Mouse (Mus musculus) midbrain, embryonic 15.5 days (tissue): ENCODE results near the gene Rnf169. TPM values are rescaled to one million over a fixed set of nuclear protein-coding genes. Genes with fewer than 3 reads are reported as not detected.
"Not testable (repeated sequence)": the region's sequence is repeated elsewhere in the genome, so short reads cannot be mapped to it uniquely, and the experiment has no call there.

Source experiments
- ATAC-seq: fragments of 200-750 bp; cut with Nextera tagmentation; replicated peaks from 2 replicates; pipeline ENCODE4 v1.8.0; 2017; ENCODE audit warnings: moderate TSS enrichment
- H3K27ac ChIP-seq: fragments of 300-500 bp; sonication (generic); 2 replicates; pipeline ENCODE4 v1.5.1; 2015; ENCODE audit warnings: mild to moderate bottlenecking, inconsistent platforms
- H3K27me3 ChIP-seq: fragments of 300-500 bp; sonication (generic); replicated peaks from 2 replicates; pipeline ENCODE4 v1.6.1; 2015; ENCODE audit warnings: inconsistent platforms
- H3K36me3 ChIP-seq: fragments of 300-500 bp; sonication (generic); replicated peaks from 2 replicates; pipeline ENCODE4 v1.6.1; 2015; ENCODE audit warnings: inconsistent platforms
- H3K4me1 ChIP-seq: fragments of 300-500 bp; sonication (generic); 2 replicates; pipeline ENCODE4 v1.6.1; 2015; ENCODE audit warnings: inconsistent platforms
- H3K4me2 ChIP-seq: fragments of 300-500 bp; sonication (generic); 2 replicates; pipeline ENCODE4 v1.6.1; 2015; ENCODE audit warnings: inconsistent platforms, mild to moderate bottlenecking, moderate library complexity
- H3K4me3 ChIP-seq: fragments of 300-500 bp; sonication (generic); 2 replicates; pipeline ENCODE4 v1.5.1; 2015; ENCODE audit warnings: mild to moderate bottlenecking, inconsistent platforms
- H3K9ac ChIP-seq: fragments of 300-500 bp; sonication (generic); 2 replicates; pipeline ENCODE4 v1.6.1; 2015; ENCODE audit warnings: mild to moderate bottlenecking, inconsistent platforms
- H3K9me3 ChIP-seq: fragments of 300-500 bp; sonication (generic); 2 replicates; pipeline ENCODE4 v1.6.1; 2016; ENCODE audit warnings: inconsistent platforms
- WGBS: fragments of 180-500 bp; shearing (Covaris S2); methylation state at CpG from one replicate; pipeline ENCODE4 v1.1.7; 2015; ENCODE audit warnings: mixed read lengths; 5-methylcytosine and 5-hydroxymethylcytosine counted together
- polyA plus RNA-seq: library from polyadenylated mRNA; unstranded; fragments of >200 nt; fragmentation: Nextera tagmentation; extraction: Ambion mirVana; gene quantifications from 2 replicates; pipeline ENCODE4 v1.2.1, GENCODE M21; 2015

The Rnf169 gene
- polyA plus RNA-seq, 1 experiment from 2014 or later, result 5.7 TPM

DNA sequence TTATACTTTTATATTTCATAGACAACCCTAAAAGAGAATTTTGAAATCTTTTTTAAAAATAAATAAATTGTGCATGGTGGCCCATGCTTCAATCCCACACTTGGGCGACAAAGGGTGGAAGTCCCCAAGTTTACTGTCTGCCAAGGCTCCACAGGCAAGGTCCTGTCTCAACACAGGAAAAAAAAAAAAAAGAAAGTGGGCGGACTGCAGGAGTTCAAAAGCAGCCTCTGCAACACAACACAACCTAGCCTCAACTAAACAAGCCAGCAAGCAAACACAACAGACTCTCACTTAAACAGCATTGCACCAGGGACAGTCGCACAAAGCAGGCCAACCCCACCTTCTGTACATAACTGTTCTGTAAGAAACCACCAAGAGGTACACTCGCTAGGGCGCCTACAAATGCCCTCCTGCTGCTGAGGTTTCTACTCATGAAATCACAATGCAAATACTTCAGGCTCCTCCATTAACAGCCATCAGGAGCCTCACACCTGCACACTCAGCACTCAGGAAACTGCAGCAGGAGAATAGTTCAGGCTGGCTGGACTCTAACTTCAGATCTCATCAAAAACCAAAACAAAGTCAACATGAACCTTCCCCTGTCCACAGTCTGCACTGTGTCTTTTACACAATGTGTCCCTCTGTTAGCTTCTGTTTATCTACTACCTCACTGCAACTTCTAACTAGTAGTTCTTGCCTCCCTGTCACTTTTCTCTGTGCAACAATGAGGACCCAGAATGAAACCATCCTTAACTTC lies 4.3 kb downstream of the Rnf169 start:
- no peaks in the 10 kb centered on the region for H3K36me3 ChIP-seq
- H3K9ac ChIP-seq, result no peak overlapping the region
- no peak overlapping the region for H3K27ac ChIP-seq
- no peaks in the 10 kb centered on the region for H3K27me3 ChIP-seq
- H3K4me1 ChIP-seq, result peaks cover 32% of the 10 kb centered on the region
- H3K4me3 ChIP-seq, result no peak overlapping the region
- 88% methylated on average over 5 of the region's 5 CpGs for WGBS
- no peak overlapping the region for H3K4me2 ChIP-seq
- no peak for ATAC-seq
- no peaks in the 10 kb centered on the region for H3K9me3 ChIP-seq

DNA sequence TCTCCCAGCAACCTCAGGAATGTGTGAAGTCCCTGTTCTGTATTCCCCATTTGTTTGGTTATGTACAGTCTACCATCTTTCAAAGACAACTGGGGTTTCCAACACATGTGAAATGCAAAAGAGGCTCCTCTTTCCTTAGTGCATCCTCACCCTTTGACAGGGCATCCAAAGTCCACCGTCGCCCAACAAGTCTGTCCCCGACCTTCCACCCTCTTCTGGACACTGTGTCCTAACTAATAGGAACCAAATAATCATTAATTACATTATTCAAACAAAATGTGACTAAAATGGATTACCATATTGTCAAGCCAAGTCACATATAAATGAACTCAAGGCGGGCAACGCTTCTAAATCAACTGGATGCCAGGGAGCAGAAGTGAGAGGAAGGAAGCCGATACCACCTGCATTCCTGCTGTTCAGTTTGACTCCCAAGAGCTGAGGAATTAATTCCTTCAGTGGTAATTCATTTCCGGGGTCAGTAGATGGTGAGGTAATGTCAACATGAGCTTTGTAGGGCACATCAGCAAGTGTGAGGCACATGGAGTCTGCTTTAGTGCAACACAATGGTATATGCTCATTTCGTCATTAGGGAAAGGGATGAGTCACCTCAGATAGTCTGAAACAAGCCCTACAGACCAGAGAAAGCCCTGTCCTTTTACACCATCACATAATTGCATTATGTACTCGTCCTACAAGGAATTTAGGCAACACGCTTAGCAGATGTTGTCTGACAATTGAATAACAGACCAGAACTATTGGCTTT lies 5.9 kb downstream of the Rnf169 start:
- ATAC-seq, result no peak
- H3K27me3 ChIP-seq, result no peaks in the 10 kb centered on the region
- H3K4me2 ChIP-seq, result no peak overlapping the region
- H3K4me1 ChIP-seq, result peaks cover 29% of the 10 kb centered on the region
- no peak overlapping the region for H3K27ac ChIP-seq
- H3K9ac ChIP-seq, result no peak overlapping the region
- H3K36me3 ChIP-seq, result no peaks in the 10 kb centered on the region
- WGBS, result 82% methylated on average over 10 of the region's 10 CpGs
- no peaks in the 10 kb centered on the region for H3K9me3 ChIP-seq
- no peak overlapping the region for H3K4me3 ChIP-seq

DNA sequence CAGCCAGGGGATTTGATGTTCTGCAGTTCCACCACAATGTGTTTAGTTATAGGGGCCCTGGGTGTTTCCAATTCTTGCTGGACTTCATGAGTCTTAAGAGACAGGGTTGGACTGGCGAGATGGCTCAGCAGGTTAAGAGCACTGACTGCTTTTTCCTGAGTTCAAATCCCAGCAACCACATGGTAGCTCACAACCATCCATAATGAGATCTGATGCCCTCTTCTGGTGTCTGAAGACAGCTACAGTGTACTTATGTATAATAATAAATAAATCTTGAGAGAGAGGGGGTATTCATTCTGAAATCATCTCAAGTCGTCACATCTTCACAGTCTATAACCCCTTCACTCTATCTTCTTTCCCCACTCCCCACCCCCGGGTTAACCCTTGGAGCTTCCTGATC lies 7.3 kb downstream of the Rnf169 start:
- not testable (repeated sequence) for H3K9me3 ChIP-seq, H3K4me2 ChIP-seq, H3K4me3 ChIP-seq, H3K27ac ChIP-seq, H3K9ac ChIP-seq, H3K27me3 ChIP-seq, ATAC-seq, H3K36me3 ChIP-seq
- H3K4me1 ChIP-seq, result peaks cover 21% of the 10 kb centered on the region
- 81% methylated on average over 3 of the region's 3 CpGs for WGBS

DNA sequence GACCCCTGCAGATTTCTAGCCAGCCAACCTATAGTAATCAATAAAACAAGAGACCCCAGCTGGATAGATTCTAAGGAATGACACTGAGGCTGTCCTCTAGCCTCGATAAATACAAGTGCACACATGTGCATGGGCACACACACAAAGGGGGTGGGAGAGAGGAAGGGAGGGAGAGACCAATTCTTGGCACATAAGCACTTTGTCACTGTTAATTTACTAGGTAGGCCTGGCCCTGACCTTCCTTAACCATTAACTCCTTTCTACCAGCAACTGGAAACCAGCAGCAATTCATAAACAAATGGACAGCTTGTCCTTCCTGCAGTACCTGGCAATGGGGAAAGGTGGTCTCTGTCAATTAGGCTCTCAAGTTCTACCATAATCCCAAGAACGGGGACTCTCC lies 8.3 kb downstream of the Rnf169 start:
- H3K4me1 ChIP-seq, result peaks cover 17% of the 10 kb centered on the region
- no peak overlapping the region for H3K9ac ChIP-seq
- WGBS, result 63% methylated on average over 2 of the region's 2 CpGs

DNA sequence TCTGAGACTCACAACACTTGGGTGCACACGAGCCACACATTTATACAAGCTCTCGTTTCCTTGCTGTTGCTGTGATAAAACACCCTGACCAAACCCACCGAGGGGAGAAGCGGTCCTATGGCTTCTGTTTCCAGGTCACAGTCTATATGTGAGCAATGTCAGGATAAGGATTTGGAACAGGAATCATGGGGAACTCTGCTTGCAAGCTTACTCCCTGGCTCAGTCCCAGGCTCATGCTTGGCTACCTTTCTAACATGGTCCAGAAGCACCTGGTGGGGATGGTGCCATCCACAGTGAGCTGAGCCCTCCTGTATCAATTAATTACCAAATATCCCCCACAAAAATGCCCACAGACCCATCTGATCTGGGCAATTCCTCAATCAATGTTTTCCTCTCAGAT lies 11.1 kb downstream of the Rnf169 start:
- no peaks in the 10 kb centered on the region for H3K36me3 ChIP-seq
- no peak overlapping the region for H3K4me3 ChIP-seq
- 69% methylated on average over 4 of the region's 4 CpGs for WGBS
- H3K4me2 ChIP-seq, result no peak overlapping the region
- no peaks in the 10 kb centered on the region for H3K9me3 ChIP-seq
- H3K27me3 ChIP-seq, result no peaks in the 10 kb centered on the region
- ATAC-seq, result no peak
- no peak overlapping the region for H3K27ac ChIP-seq
- no peak overlapping the region for H3K9ac ChIP-seq
- H3K4me1 ChIP-seq, result peaks cover 41% of the 10 kb centered on the region

More for the DNA sequence above, 8.3 kb downstream of the Rnf169 start:
- H3K27me3 ChIP-seq, result no peaks in the 10 kb centered on the region
- H3K36me3 ChIP-seq, result no peaks in the 10 kb centered on the region
- no peak overlapping the region for H3K27ac ChIP-seq
- no peaks in the 10 kb centered on the region for H3K9me3 ChIP-seq
- no peak overlapping the region for H3K4me2 ChIP-seq
- H3K4me3 ChIP-seq, result no peak overlapping the region
- no peak for ATAC-seq

DNA sequence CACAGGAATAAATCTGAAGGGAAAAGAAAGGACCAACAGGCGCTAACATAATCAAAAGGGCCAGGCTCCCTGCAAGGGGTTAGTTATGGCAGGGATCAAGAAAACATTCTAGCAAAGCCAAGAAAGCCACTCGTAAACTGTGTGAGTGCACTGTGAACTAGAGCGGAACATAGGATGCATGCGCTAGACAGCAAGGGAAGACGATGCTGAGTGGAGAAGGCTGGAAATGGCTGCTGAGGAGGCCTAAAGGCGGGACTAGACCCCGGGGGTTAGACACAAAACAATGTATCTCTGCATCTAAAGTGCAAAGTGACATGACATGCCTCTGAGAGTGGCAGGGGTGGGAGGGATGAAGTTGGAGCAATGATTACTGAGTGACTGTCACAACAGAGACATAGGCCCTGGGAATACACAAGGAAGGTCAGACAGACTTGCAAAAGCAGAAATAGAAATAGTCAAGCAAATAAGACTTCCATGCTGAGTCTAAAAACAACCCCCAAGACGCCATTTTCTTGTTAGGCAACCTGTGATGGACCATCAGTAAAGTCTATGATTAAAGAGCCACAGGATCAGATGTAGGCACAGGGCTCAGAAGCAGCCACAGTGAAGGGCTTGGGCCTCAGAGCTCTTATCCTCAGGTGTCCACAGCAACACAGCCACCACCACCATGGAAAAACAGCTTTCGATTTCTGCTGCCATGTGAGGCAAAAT lies 14.1 kb downstream of the Rnf169 start:
- ATAC-seq, result peak; percentile 37; the same call in 1 of the 2 replicates
- Histone ChIP-seq H3K4me1 (peaks cover 45% of the 10 kb centered on the region), H3K27ac (peak overlapping the region; percentile 80), H3K27me3 (no peaks in the 10 kb centered on the region), H3K4me2 (peak overlapping the region; percentile 41; the same call in 1 of the 2 replicates), H3K9me3 (no peaks in the 10 kb centered on the region), H3K36me3 (no peaks in the 10 kb centered on the region), H3K4me3 (no peak overlapping the region), H3K9ac (no peak overlapping the region)
- 26% methylated on average over 9 of the region's 9 CpGs for WGBS

DNA sequence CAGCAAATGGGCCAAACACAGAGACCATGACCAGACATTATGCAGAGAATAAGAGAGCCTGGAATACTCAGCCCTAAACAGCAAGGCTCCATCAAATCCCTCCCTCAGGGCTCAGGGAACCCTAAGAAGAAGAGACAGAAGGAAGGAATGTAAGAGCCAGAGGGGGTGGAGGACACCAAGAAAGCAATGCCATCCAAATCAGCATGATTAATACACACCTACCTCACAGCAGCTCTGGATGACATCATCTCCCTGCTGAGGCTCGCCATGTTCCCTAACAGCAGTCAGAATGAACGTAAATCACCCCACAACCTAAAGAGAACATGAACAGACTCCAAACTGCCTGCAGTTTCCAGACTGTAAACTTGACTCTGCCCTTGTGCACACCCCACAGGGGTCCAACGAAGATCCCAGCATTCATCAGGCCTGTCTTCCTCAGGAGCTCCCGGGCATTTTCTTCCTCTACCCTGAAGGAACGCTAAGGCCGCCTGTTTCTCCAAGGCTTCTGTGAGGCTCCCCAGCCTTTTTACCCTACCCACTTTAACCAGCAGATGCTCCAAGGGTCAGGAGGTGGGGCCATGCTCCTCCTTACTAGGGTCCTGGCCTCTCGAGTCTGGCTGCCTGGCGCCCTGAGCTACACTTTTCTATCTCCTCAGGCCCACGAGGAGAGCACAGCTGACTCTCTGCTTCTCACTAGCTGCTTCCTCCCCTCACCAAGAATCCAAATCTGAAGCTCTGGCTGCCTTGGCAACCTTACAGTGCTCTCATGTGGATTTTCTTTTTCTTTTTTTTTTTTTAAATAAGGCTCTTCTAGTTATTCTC lies 15.0 kb downstream of the Rnf169 start:
- H3K27ac ChIP-seq, result peak overlapping the region; percentile 80
- H3K9ac ChIP-seq, result no peak overlapping the region
- WGBS, result 20% methylated on average over 9 of the region's 9 CpGs
- no peaks in the 10 kb centered on the region for H3K27me3 ChIP-seq
- ATAC-seq, result peak; percentile 70
- H3K9me3 ChIP-seq, result no peaks in the 10 kb centered on the region
- peaks cover 47% of the 10 kb centered on the region for H3K4me1 ChIP-seq
- H3K36me3 ChIP-seq, result no peaks in the 10 kb centered on the region
- H3K4me3 ChIP-seq, result no peak overlapping the region
- H3K4me2 ChIP-seq, result peak overlapping the region; percentile 41

DNA sequence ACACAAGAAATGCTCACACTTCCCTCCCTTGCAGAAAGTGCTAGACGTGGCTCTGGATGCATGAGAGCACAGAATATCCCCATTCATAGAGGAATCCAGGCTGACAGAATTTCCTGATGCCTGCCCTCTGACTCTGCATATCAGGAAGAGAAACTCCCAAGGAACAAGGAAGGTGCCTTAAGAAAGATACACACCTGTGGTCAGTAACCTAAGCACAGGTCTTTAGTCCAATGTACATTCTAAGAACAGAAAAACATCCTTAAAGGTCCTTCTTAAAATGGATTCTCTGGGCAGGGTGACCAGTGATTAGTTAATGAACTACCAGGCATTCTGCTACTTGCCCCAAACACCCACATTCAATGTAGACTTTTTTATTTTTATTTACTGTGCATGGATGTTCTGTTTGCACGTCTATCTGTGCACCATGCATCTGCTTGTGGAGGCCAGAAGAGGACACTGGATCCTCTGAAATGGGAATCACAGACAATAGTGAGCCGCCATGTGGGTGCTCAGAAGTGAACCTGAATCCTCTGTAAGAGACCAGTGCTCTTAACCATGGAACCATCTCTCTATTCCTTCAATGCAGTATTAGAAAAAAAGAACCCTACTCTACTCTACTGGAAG lies 16.9 kb downstream of the Rnf169 start:
- no peak for ATAC-seq
- no peak overlapping the region for H3K4me2 ChIP-seq
- no peaks in the 10 kb centered on the region for H3K36me3 ChIP-seq
- H3K4me3 ChIP-seq, result no peak overlapping the region
- WGBS, result 86% methylated on average over 3 of the region's 3 CpGs
- H3K27ac ChIP-seq, result no peak overlapping the region
- no peak overlapping the region for H3K9ac ChIP-seq
- no peaks in the 10 kb centered on the region for H3K9me3 ChIP-seq
- no peaks in the 10 kb centered on the region for H3K27me3 ChIP-seq
- H3K4me1 ChIP-seq, result peaks cover 41% of the 10 kb centered on the region

DNA sequence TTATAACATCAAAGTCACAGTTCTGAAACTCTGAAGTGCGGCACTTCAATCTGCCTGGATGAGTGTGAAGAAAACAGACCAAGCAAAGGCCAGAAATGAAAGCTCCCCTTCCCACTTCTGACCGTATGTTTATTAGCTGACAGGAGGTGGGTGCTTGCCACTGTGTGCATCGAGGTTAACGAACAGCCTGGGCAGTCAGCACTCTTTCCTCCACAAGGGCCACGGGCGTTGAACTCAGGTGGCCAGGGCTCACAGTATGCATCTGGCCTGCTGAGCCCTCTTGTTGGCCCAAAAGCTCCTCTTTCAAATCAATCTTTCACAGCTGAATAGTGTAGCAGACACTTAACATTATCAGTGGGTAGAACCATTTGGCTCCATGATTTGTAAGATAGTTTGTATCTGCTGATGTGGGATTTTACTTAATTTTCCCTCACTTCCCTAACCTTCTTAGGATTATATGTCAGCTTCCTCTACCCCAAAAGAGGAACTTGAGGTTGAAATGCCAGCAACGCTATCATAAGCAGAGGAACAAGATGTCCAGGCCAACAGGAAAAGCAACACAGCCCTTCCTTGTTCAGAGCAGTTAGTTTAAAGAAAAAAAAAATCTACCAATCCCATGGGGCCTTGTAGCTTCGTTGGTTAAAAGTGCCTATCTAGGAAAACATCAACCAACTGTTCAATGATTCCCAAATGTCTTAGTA lies 17.6 kb downstream of the Rnf169 start:
- WGBS, result 68% methylated on average over 8 of the region's 8 CpGs
- no peak overlapping the region for H3K27ac ChIP-seq
- ATAC-seq, result no peak

DNA sequence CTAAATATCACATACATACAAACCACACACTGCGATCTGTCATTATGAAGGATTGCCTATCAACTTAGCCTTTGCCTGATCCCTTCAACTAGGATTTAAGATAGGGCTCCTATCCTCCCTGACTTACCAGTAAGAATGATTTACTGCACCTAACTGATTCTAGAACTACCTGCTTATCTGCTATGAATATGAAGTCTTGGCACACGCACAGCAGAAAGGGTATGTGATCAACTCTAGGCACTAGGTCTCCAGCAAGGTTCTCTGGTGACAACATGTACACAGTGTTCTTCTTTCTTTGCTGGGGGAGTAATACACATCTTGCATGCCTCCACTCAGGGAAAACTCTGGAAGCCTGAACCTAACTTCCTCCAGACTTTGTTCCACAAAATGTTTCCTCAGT lies 18.7 kb downstream of the Rnf169 start:
- Histone ChIP-seq H3K9me3 (no peaks in the 10 kb centered on the region), H3K9ac (no peak overlapping the region), H3K4me2 (no peak overlapping the region), H3K4me3 (no peak overlapping the region), H3K36me3 (no peaks in the 10 kb centered on the region), H3K27ac (no peak overlapping the region), H3K4me1 (peaks cover 35% of the 10 kb centered on the region), H3K27me3 (no peaks in the 10 kb centered on the region)
- ATAC-seq, result no peak
- WGBS, result 96% methylated on average over 2 of the region's 2 CpGs

More for the DNA sequence above, 17.6 kb downstream of the Rnf169 start:
- H3K4me2 ChIP-seq, result no peak overlapping the region
- no peak overlapping the region for H3K9ac ChIP-seq
- no peaks in the 10 kb centered on the region for H3K27me3 ChIP-seq
- H3K4me1 ChIP-seq, result peaks cover 41% of the 10 kb centered on the region
- H3K36me3 ChIP-seq, result no peaks in the 10 kb centered on the region
- H3K4me3 ChIP-seq, result no peak overlapping the region
- H3K9me3 ChIP-seq, result no peaks in the 10 kb centered on the region

DNA sequence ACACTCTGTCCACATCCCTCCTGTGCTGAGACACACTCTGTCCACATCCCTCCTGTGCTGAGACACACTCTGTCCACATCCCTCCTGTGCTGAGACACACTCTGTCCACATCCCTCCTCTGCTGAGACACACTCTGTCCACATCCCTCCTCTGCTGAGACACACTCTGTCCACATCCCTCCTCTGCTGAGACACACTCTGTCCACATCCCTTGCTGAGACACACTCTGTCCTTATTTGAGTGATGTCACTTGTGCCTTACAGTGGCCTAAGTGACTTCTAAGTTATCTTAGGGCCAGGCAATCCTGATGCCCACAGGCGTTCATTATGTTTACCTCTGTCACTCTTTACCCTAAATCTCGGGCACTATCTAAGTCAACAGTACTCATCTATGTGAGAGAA lies 19.7 kb downstream of the Rnf169 start:
- H3K9ac ChIP-seq, H3K36me3 ChIP-seq, H3K9me3 ChIP-seq, H3K27me3 ChIP-seq, H3K4me2 ChIP-seq, H3K27ac ChIP-seq, H3K4me3 ChIP-seq, ATAC-seq: not testable (repeated sequence)
- H3K4me1 ChIP-seq, result peaks cover 26% of the 10 kb centered on the region
- WGBS, result 85% methylated on average over 2 of the region's 2 CpGs
